Mouse (Mus musculus): ENCODE data around the gene Btbd2. TPM values are rescaled to one million over a fixed set of nuclear protein-coding genes. Genes with fewer than 3 reads are reported as not detected.

The Btbd2 gene
- total and polyA plus RNA-seq, 3 experiments: 43.1 to 81.8 TPM; not detected in 1

DNA sequence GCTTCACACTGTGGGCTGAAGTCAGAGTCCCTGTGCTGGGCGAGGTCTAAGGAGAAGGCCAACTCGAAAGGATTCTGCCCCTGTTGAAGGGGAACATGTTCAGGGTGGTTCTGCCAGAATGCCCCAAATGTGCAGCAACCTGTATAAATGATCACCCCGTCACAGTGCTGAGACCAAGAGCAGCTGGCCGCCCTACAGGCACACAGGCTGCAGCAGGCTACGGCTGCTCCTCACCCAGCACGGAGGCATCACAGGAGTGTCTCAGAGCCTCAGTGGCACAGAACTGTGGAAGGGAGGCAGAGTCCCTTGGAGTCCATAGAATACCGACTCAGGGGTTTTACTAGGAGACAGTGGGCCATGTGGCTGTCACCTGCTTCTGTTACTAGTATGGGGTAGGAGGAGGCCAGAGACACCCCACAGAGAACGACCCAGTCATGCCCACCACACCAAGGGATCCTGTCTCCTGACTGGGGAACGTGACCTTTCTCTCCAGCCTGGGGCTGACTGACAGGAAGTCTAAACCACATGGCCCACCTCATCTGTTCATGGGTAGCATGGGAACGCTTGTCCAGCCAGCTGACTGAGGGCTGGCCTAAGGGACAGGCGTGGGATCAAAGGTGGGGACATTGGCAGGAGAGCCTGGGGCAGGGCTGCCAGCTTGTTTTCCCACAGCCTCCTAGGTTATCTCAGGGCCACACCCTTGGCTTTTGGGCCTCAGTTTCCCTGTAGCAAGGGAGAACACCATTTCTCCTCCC is 15.2 kb upstream of the Btbd2 start:
- no peak for DNase-seq (ENCODE audit: low read depth, low spot score)
- Histone ChIP-seq H3K4me3 (ENCODE audit: control insufficient read depth in 1 of 2, insufficient read depth in 1 of 2, low read depth in 2 of 2, low read length in 2 of 2) (no peak overlapping the region), H3K9me3 (replicated peaks; ENCODE audit: insufficient read depth, low read length) (no peaks in the 10 kb centered on the region), H3K4me1 (ENCODE audit: control insufficient read depth in 1 of 2, insufficient read depth in 2 of 2, low read length in 2 of 2) (peaks cover 0 to 8% of the 10 kb centered on the region in 2 experiments; a peak in 1 of 4 replicates), H3K27me3 (ENCODE audit: control insufficient read depth in 1 of 2, insufficient read depth in 2 of 2, low read length in 2 of 2) (no peaks in the 10 kb centered on the region), H3K79me2 (ENCODE audit: control insufficient read depth, insufficient read depth, low read length, poor library complexity) (peaks cover 45% of the 10 kb centered on the region), H3K9ac (ENCODE audit: control insufficient read depth, low read depth, low read length, poor library complexity, severe bottlenecking) (no peak overlapping the region), H3K27ac (ENCODE audit: control insufficient read depth, low read depth, low read length) (no peak overlapping the region), H3K36me3 (ENCODE audit: control insufficient read depth in 1 of 2, insufficient read depth in 2 of 2, low read length in 2 of 2) (peaks cover 2 to 9% of the 10 kb centered on the region in 2 experiments; a peak in 3 of 4 replicates)
- TF ChIP-seq MXI1 (IDR thresholded peaks at IDR 0.05; ENCODE audit: low read depth, low read length): no peak
- TF ChIP-seq CHD1 (IDR thresholded peaks at IDR 0.05; ENCODE audit: low read depth, low read length): no peak
- no peak for TF ChIP-seq SMC3 (IDR thresholded peaks at IDR 0.05; ENCODE audit: low read depth, low read length)
- TF ChIP-seq ETS1 (IDR thresholded peaks at IDR 0.05; ENCODE audit: low read depth, low read length): no peak
- no peak for TF ChIP-seq USF2 (IDR thresholded peaks at IDR 0.05; ENCODE audit: borderline replicate concordance in 1 of 2, insufficient read depth in 1 of 2, low read depth in 1 of 2, low read length in 2 of 2)
- TF ChIP-seq POLR2AphosphoS2 (IDR thresholded peaks at IDR 0.05; ENCODE audit: low read length): no peak
- no peak for TF ChIP-seq ZMIZ1 (IDR thresholded peaks at IDR 0.05; ENCODE audit: low read depth, low read length)
- no peak for TF ChIP-seq TCF12 (IDR thresholded peaks at IDR 0.05; ENCODE audit: low read depth, low read length)
- TF ChIP-seq EP300 (IDR thresholded peaks at IDR 0.05; ENCODE audit: low read depth in 1 of 2, low read length in 2 of 2): no peak
- TF ChIP-seq ZNF384 (IDR thresholded peaks at IDR 0.05; ENCODE audit: low read depth, low read length): no peak

DNA sequence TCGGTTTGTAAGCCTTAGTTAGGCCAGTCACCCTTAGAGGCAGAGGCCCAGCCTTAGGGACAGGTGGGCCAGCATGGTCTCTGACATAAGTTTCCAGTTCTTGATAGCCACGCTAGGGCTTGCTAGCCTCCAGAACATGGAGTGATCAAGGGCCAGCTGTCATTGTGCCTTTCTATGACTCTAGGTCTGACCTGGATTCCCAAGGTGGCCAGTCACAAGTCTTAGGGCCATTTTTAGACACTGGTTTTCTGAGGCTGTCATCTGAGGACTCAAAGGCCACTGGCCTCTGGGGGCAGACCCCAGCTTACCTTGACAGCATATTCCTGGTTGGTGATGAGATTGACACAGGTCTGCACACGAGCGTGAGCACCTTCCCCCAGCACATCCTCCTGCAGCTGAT is 14.4 kb upstream of the Btbd2 start:
- H3K4me1 ChIP-seq (ENCODE audit: control insufficient read depth in 1 of 2, insufficient read depth in 2 of 2, low read length in 2 of 2): peaks cover 0 to 8% of the 10 kb centered on the region in 2 experiments; a peak in 1 of 4 replicates
- peaks cover 2 to 9% of the 10 kb centered on the region in 2 experiments; a peak in 3 of 4 replicates for H3K36me3 ChIP-seq (ENCODE audit: control insufficient read depth in 1 of 2, insufficient read depth in 2 of 2, low read length in 2 of 2)
- TF ChIP-seq UBTF (IDR thresholded peaks at IDR 0.05; ENCODE audit: borderline replicate concordance, insufficient read depth, low read depth, low read length) (no peak), ZMIZ1 (IDR thresholded peaks at IDR 0.05; ENCODE audit: low read depth, low read length) (no peak), MYB (IDR thresholded peaks at IDR 0.05; ENCODE audit: low read depth, low read length) (no peak), TBP (IDR thresholded peaks at IDR 0.05; ENCODE audit: low read depth, low read length) (no peak), GABPA (IDR thresholded peaks at IDR 0.05; ENCODE audit: low read depth, low read length) (no peak), ZKSCAN1 (IDR thresholded peaks at IDR 0.05; ENCODE audit: low read depth, low read length) (no peak), HCFC1 (IDR thresholded peaks at IDR 0.05; ENCODE audit: low read depth, low read length) (no peak), POLR2AphosphoS2 (IDR thresholded peaks at IDR 0.05; ENCODE audit: low read length) (no peak), MAX (IDR thresholded peaks at IDR 0.05; ENCODE audit: low read length) (no peak), MEF2A (IDR thresholded peaks at IDR 0.05; ENCODE audit: extremely low read depth, insufficient replicate concordance, low read depth, low read length, poor library complexity, severe bottlenecking) (no peak), CHD1 (IDR thresholded peaks at IDR 0.05; ENCODE audit: low read depth, low read length) (no peak), ETS1 (IDR thresholded peaks at IDR 0.05; ENCODE audit: low read depth, low read length) (no peak), JUND (IDR thresholded peaks at IDR 0.05; ENCODE audit: low read depth, low read length) (no peak), USF2 (IDR thresholded peaks at IDR 0.05; ENCODE audit: borderline replicate concordance in 1 of 2, insufficient read depth in 1 of 2, low read depth in 1 of 2, low read length in 2 of 2) (no peak), CTCF (IDR thresholded peaks at IDR 0.05 in 2 of 3, conservative IDR thresholded peaks at IDR 0.05 in 1 of 3; ENCODE audit: control insufficient read depth in 1 of 3, insufficient read depth in 1 of 3, low read depth in 2 of 3, low read length in 3 of 3, poor library complexity in 1 of 3, severe bottlenecking in 1 of 3) (no peak)

More for the DNA sequence above, 14.4 kb upstream of the Btbd2 start:
- Histone ChIP-seq H3K27ac (ENCODE audit: control insufficient read depth, low read depth, low read length) (no peak overlapping the region), H3K9ac (ENCODE audit: control insufficient read depth, low read depth, low read length, poor library complexity, severe bottlenecking) (no peak overlapping the region), H3K9me3 (replicated peaks; ENCODE audit: insufficient read depth, low read length) (no peaks in the 10 kb centered on the region), H3K27me3 (ENCODE audit: control insufficient read depth in 1 of 2, insufficient read depth in 2 of 2, low read length in 2 of 2) (no peaks in the 10 kb centered on the region), H3K79me2 (ENCODE audit: control insufficient read depth, insufficient read depth, low read length, poor library complexity) (peaks cover 40% of the 10 kb centered on the region), H3K4me3 (ENCODE audit: control insufficient read depth in 1 of 2, insufficient read depth in 1 of 2, low read depth in 2 of 2, low read length in 2 of 2) (no peak overlapping the region)
- no peak for DNase-seq (ENCODE audit: low read depth, low spot score)
